Mouse (Mus musculus) ES-Bruce4 (cell line): ENCODE measurements around the gene Fbn1.

Source experiments
- EP300 ChIP-seq: IDR thresholded peaks from 2 replicates; pipeline ENCODE4 v1.6.1; 2011; ENCODE audit warnings: low read depth, low read length; ENCODE audit not compliant: insufficient read depth
- POLR2A ChIP-seq: IDR thresholded peaks from one replicate; pipeline ENCODE4 v1.8.1; 2011; ENCODE audit warnings: low read length; ENCODE audit not compliant: insufficient read depth

GRCm38 (mm10) chr2:125481531-125482317, 26.1 kb downstream of the Fbn1 start:
- no peak for TF ChIP-seq POLR2A
- TF ChIP-seq EP300 = no peak
